Mouse (Mus musculus): ENCODE measurements at regions not wholly inside any gene's neighbourhood (a gene's known extent, or its start where the extent isn't known, plus 50 kb on each side); places are given as distances from the start of the nearest gene placed in this dataset.

GRCm38 (mm10) chr1:185533471-185533870, 78.8 kb downstream of the Slc30a10 start:
- TF ChIP-seq CTCF (IDR thresholded peaks at IDR 0.05; ENCODE audit: control insufficient read depth, insufficient read depth, insufficient replicate concordance, low read depth, low read length) (no peak), POLR2A (IDR thresholded peaks at IDR 0.05; ENCODE audit: control insufficient read depth, low read depth, low read length) (no peak)

All from testis, adult 2 months (tissue).